ENCODE assay signal across 17 mouse cellular contexts in genomic region chr8:69867696-69868326, GRCm38 (mm10). TPM values are rescaled to one million over a fixed set of nuclear protein-coding genes. Genes with fewer than 3 reads are reported as not detected.
A peak's percentile ranks its signal among the peaks of the same experiment; 100 is the strongest.
DNase-seq lines count a peak whose midpoint lies in the region; ATAC-seq and TF ChIP-seq lines count a peak whose summit lies in the region.
"Had no signal": no experiment of that assay in that cellular context is flagged by ENCODE, and none has a peak within 500 bp of the region (broad histone marks: within the 10 kb centered on the region; RNA-seq: fewer than 3 reads in every experiment).

No protein-coding gene starts in this region.

- no peaks in the 10 kb centered on the region for H3K36me3 ChIP-seq in kidney, adult 2 months (ENCODE audit: control insufficient read depth, insufficient read depth, low read length)
- no peaks in the 10 kb centered on the region for H3K36me3 ChIP-seq in kidney, embryonic 15.5 days
- H3K36me3 ChIP-seq in limb, embryonic 14.5 days (ENCODE audit: control insufficient read depth, insufficient read depth, low read length), result no peaks in the 10 kb centered on the region

- peaks cover 7% of the 10 kb centered on the region; the same call in 1 of the 2 replicates for H3K4me1 ChIP-seq in kidney, adult 2 months (ENCODE audit: control insufficient read depth, insufficient read depth, low read length)
- no peaks in the 10 kb centered on the region for H3K4me1 ChIP-seq in kidney, embryonic 15.5 days
- no peaks in the 10 kb centered on the region for H3K4me1 ChIP-seq in limb, embryonic 14.5 days (ENCODE audit: control insufficient read depth, insufficient read depth, low read length)
- H3K4me1 ChIP-seq: forebrain, embryonic 13.5 days; hindbrain, embryonic 13.5 days; midbrain, embryonic 10.5 days; neural tube, embryonic 13.5 days had no signal

- no peak overlapping the region for H3K4me2 ChIP-seq in kidney, embryonic 15.5 days
- no peak overlapping the region for H3K4me2 ChIP-seq in limb, embryonic 14.5 days (replicated peaks; ENCODE audit: low read depth, low read length, severe bottlenecking)
- H3K4me2 ChIP-seq: forebrain, embryonic 13.5 days; hindbrain, embryonic 13.5 days; neural tube, embryonic 13.5 days had no signal

- H3K9me3 ChIP-seq in kidney, embryonic 15.5 days (replicated peaks), result no peaks in the 10 kb centered on the region
- no peaks in the 10 kb centered on the region for H3K9me3 ChIP-seq in limb, embryonic 14.5 days (ENCODE audit: control insufficient read depth, low read length)
- H3K9me3 ChIP-seq: embryonic facial prominence, embryonic 10.5 days; forebrain, embryonic 13.5 days; hindbrain, embryonic 13.5 days; midbrain, embryonic 10.5 days; neural tube, embryonic 13.5 days had no signal

- no peak for DNase-seq in gastrocnemius, adult 2 months
- DNase-seq in gastrocnemius, adult 8-10 months (ENCODE audit: low spot score in 2 of 2), result no peak
- DNase-seq in kidney, adult 2 months, result peak; percentile 72
- DNase-seq in 3T3-L1 (ENCODE audit: low read depth, low spot score), result peak; percentile 69
- DNase-seq in limb, embryonic 14.5 days (ENCODE audit: low spot score), result no peak
- no peak for DNase-seq in right cerebral cortex, postnatal 4 days
- DNase-seq: cerebellum, adult 11-12 months; cerebellum, postnatal 36 days; right cerebral cortex, postnatal 14 days; thymus, postnatal 36 days had no signal

- WGBS in kidney, adult 2 months, result 59% methylated on average over 5 of the region's 5 CpGs
- WGBS in kidney, embryonic 15.5 days, result 68% methylated on average over 5 of the region's 5 CpGs
- 71% methylated on average over 5 of the region's 5 CpGs for WGBS in limb, embryonic 14.5 days

- TF ChIP-seq POLR2A in kidney, adult 2 months (IDR thresholded peaks at IDR 0.05; ENCODE audit: low read depth, low read length), result no peak
- TF ChIP-seq POLR2A in limb, embryonic 14.5 days (IDR thresholded peaks at IDR 0.05; ENCODE audit: borderline replicate concordance, extremely low read depth, insufficient read depth, insufficient read length), result no peak

- intact Hi-C loops in gastrocnemius, adult 2 months (cut with DNase I), result no loop called here

- peak overlapping the region; percentile 73 for H3K27ac ChIP-seq in gastrocnemius, adult 2 months
- H3K27ac ChIP-seq in kidney, adult 2 months (ENCODE audit: insufficient read depth, low read depth, low read length), result no peak overlapping the region
- no peak overlapping the region for H3K27ac ChIP-seq in kidney, embryonic 15.5 days
- no peak overlapping the region for H3K27ac ChIP-seq in limb, embryonic 14.5 days (replicated peaks; ENCODE audit: low read depth, low read length)
- H3K27ac ChIP-seq: embryonic facial prominence, embryonic 10.5 days; forebrain, embryonic 13.5 days; hindbrain, embryonic 13.5 days; liver, embryonic 14.5 days; midbrain, embryonic 10.5 days; neural tube, embryonic 13.5 days had no signal

- H3K27me3 ChIP-seq in kidney, adult 2 months (replicated peaks; ENCODE audit: control insufficient read depth, insufficient read depth, low read length), result no peaks in the 10 kb centered on the region
- no peaks in the 10 kb centered on the region for H3K27me3 ChIP-seq in kidney, embryonic 15.5 days
- H3K27me3 ChIP-seq in limb, embryonic 14.5 days (ENCODE audit: control insufficient read depth, insufficient read depth, low read length), result no peaks in the 10 kb centered on the region
- H3K27me3 ChIP-seq: forebrain, embryonic 13.5 days; hindbrain, embryonic 13.5 days; neural tube, embryonic 13.5 days had no signal

- TF ChIP-seq CTCF in gastrocnemius, adult 2 months (IDR thresholded peaks at IDR 0.05), result no peak
- TF ChIP-seq CTCF in kidney, adult 2 months (conservative IDR thresholded peaks at IDR 0.05; ENCODE audit: insufficient read depth, insufficient read length, low read depth, low read length), result no peak

- no peak overlapping the region for H3K9ac ChIP-seq in kidney, embryonic 15.5 days
- H3K9ac ChIP-seq in limb, embryonic 14.5 days (ENCODE audit: low read depth, low read length, severe bottlenecking), result 0 out of 2 replicates have a peak overlapping the region, but pooled peaks have one; percentile 12
- H3K9ac ChIP-seq: forebrain, embryonic 13.5 days; hindbrain, embryonic 13.5 days; liver, embryonic 14.5 days; neural tube, embryonic 13.5 days had no signal

- no peak overlapping the region for H3K4me3 ChIP-seq in gastrocnemius, adult 2 months
- H3K4me3 ChIP-seq in kidney, adult 2 months (ENCODE audit: insufficient read depth, low read depth, low read length), result no peak overlapping the region
- no peak overlapping the region for H3K4me3 ChIP-seq in kidney, embryonic 15.5 days (replicated peaks)
- H3K4me3 ChIP-seq in limb, embryonic 14.5 days (replicated peaks; ENCODE audit: low read length), result no peak overlapping the region
- H3K4me3 ChIP-seq: embryonic facial prominence, embryonic 10.5 days; forebrain, embryonic 13.5 days; hindbrain, embryonic 13.5 days; midbrain, embryonic 10.5 days; neural tube, embryonic 13.5 days had no signal

- no peak for ATAC-seq in kidney, embryonic 15.5 days (replicated peaks; ENCODE audit: low FRiP score)
- no peak for ATAC-seq in limb, embryonic 14.5 days (ENCODE audit: low FRiP score, low read depth)
- ATAC-seq: forebrain, embryonic 13.5 days had no signal

RNA-seq across cellular contexts. Expression of gene Cilp2, which starts 19.7 kb away (rescaled TPM):
- total RNA-seq in gastrocnemius, adult 2 months (2021), result 10 to 100 TPM in 1 of 2 experiments, 1 to 10 TPM in 1; 3.5 to 18.9 TPM
- 1 to 10 TPM; 1.2 to 6.0 (median 2.1) TPM for total RNA-seq in gastrocnemius, adult 8-10 months (2022)
- polyA plus RNA-seq in kidney, adult 2 months (2012; rRNA removed), result 0.11 and 0.16 TPM in 2 replicates
- 0.88 and 0.98 TPM in 2 replicates for polyA plus RNA-seq in kidney, embryonic 15.5 days (2015; fragmentation: Nextera tagmentation; extraction: Ambion mirVana)
- 2.6 and 3.6 TPM in 2 replicates for polyA plus RNA-seq in limb, embryonic 14.5 days (2012; rRNA removed)
- polyA plus RNA-seq in limb, embryonic 14.5 days (2014; fragmentation: Nextera tagmentation; extraction: Ambion mirVana), result 1.5 and 1.9 TPM in 2 replicates

RNA-seq across cellular contexts. Expression of gene Tssk6, which starts 34.2 kb away (rescaled TPM):
- total RNA-seq in gastrocnemius, adult 2 months (2021), result not detected
- total RNA-seq in gastrocnemius, adult 8-10 months (2022), result not detected
- 1.3 and 1.5 TPM in 2 replicates for polyA plus RNA-seq in kidney, adult 2 months (2012; rRNA removed)
- 3.4 and 4.6 TPM in 2 replicates for polyA plus RNA-seq in kidney, embryonic 15.5 days (2015; fragmentation: Nextera tagmentation; extraction: Ambion mirVana)
- 0.84 and 1.2 TPM in 2 replicates for polyA plus RNA-seq in limb, embryonic 14.5 days (2012; rRNA removed)
- polyA plus RNA-seq in limb, embryonic 14.5 days (2014; fragmentation: Nextera tagmentation; extraction: Ambion mirVana), result 4.1 TPM in 2 replicates

RNA-seq across cellular contexts. Expression of gene Ndufa13, which starts 34.5 kb away (rescaled TPM):
- total RNA-seq in gastrocnemius, adult 2 months (2021), result 100 to 1,000 TPM; 312 to 399 TPM
- total RNA-seq in gastrocnemius, adult 8-10 months (2022), result 100 to 1,000 TPM; 248 to 328 (median 285) TPM
- 283 and 372 TPM in 2 replicates for polyA plus RNA-seq in kidney, adult 2 months (2012; rRNA removed)
- polyA plus RNA-seq in kidney, embryonic 15.5 days (2015; fragmentation: Nextera tagmentation; extraction: Ambion mirVana), result 205 and 210 TPM in 2 replicates
- polyA plus RNA-seq in limb, embryonic 14.5 days (2012; rRNA removed), result 85.3 and 97.4 TPM in 2 replicates
- polyA plus RNA-seq in limb, embryonic 14.5 days (2014; fragmentation: Nextera tagmentation; extraction: Ambion mirVana), result 187 and 190 TPM in 2 replicates

RNA-seq across cellular contexts. Expression of gene Yjefn3, which starts 34.7 kb away (rescaled TPM):
- 10 to 100 TPM in 1 of 2 experiments, 1 to 10 TPM in 1; 9.5 to 14.5 TPM for total RNA-seq in gastrocnemius, adult 2 months (2021)
- 10 to 100 TPM in 3 of 4 experiments, 1 to 10 TPM in 1; 8.2 to 10.8 (median 10.5) TPM for total RNA-seq in gastrocnemius, adult 8-10 months (2022)
- polyA plus RNA-seq in kidney, adult 2 months (2012; rRNA removed), result 3.9 and 5.6 TPM in 2 replicates
- 4.5 and 5.2 TPM in 2 replicates for polyA plus RNA-seq in kidney, embryonic 15.5 days (2015; fragmentation: Nextera tagmentation; extraction: Ambion mirVana)
- polyA plus RNA-seq in limb, embryonic 14.5 days (2012; rRNA removed), result 5.4 and 8.6 TPM in 2 replicates
- 4.2 and 5.5 TPM in 2 replicates for polyA plus RNA-seq in limb, embryonic 14.5 days (2014; fragmentation: Nextera tagmentation; extraction: Ambion mirVana)

RNA-seq across cellular contexts. Expression of gene Pbx4, which starts 35.5 kb away (rescaled TPM):
- total RNA-seq in gastrocnemius, adult 2 months (2021), result not detected
- not detected for total RNA-seq in gastrocnemius, adult 8-10 months (2022)
- polyA plus RNA-seq in kidney, adult 2 months (2012; rRNA removed), result 3.6 and 3.9 TPM in 2 replicates
- polyA plus RNA-seq in kidney, embryonic 15.5 days (2015; fragmentation: Nextera tagmentation; extraction: Ambion mirVana), result 8.3 and 8.9 TPM in 2 replicates
- 6.3 and 6.6 TPM in 2 replicates for polyA plus RNA-seq in limb, embryonic 14.5 days (2012; rRNA removed)
- 5.2 and 6.8 TPM in 2 replicates for polyA plus RNA-seq in limb, embryonic 14.5 days (2014; fragmentation: Nextera tagmentation; extraction: Ambion mirVana)

Comparison
In these comparisons a context has a peak if more than half of its experiments do, and no peak if none do; other contexts are left out.
1. DNase-seq: peak in kidney, adult 2 months (single experiment) and 3T3-L1 (single experiment); none in gastrocnemius, adult 2 months (single experiment), gastrocnemius, adult 8-10 months (0 of 2), limb, embryonic 14.5 days (single experiment) and right cerebral cortex, postnatal 4 days (single experiment).